Mouse (Mus musculus) ovary, postnatal 14 days (tissue): ENCODE measurements around the gene Anks1b.
A peak's percentile ranks its signal among the peaks of the same experiment; 100 is the strongest.

Experiments
- DNase-seq: peaks from one replicate; pipeline ENCODE4 v3.0.0; 2022; ENCODE audit warnings: low spot score

The Anks1b gene

GRCm38 (mm10) chr10:90809911-90810590, 936.7 kb downstream of the Anks1b start:
- DNase-seq = no peak

- DNase-seq = no peak
These were observed 938.1 kb downstream of the Anks1b start for GRCm38 (mm10) chr10:90811446-90811845.

GRCm38 (mm10) chr10:90813326-90813725, 940.0 kb downstream of the Anks1b start:
- DNase-seq = no peak

GRCm38 (mm10) chr10:90814412-90814811, 941.1 kb downstream of the Anks1b start:
- DNase-seq = no peak

GRCm38 (mm10) chr10:90818246-90818937, 945.1 kb downstream of the Anks1b start:
- no peak for DNase-seq

- peak; percentile 9 for DNase-seq
These were observed 950.1 kb downstream of the Anks1b start for GRCm38 (mm10) chr10:90823438-90823837.

- no peak for DNase-seq
These were observed 951.4 kb downstream of the Anks1b start for GRCm38 (mm10) chr10:90824692-90825091.

GRCm38 (mm10) chr10:90826939-90827338, 953.6 kb downstream of the Anks1b start:
- peak; percentile 27 for DNase-seq

GRCm38 (mm10) chr10:90828581-90829393, 955.5 kb downstream of the Anks1b start:
- DNase-seq = no peak

GRCm38 (mm10) chr10:90829394-90830267, 956.3 kb downstream of the Anks1b start:
- DNase-seq = no peak

GRCm38 (mm10) chr10:90830268-90830585, 956.9 kb downstream of the Anks1b start:
- no peak for DNase-seq

- DNase-seq = no peak
These were observed 957.4 kb downstream of the Anks1b start for GRCm38 (mm10) chr10:90830591-90831287.

- no peak for DNase-seq
These were observed 957.9 kb downstream of the Anks1b start for GRCm38 (mm10) chr10:90831288-90831626.

- DNase-seq = no peak
These were observed 961.0 kb downstream of the Anks1b start for GRCm38 (mm10) chr10:90834306-90834705.

- no peak for DNase-seq
These were observed 961.9 kb downstream of the Anks1b start for GRCm38 (mm10) chr10:90835195-90835594.

- DNase-seq = no peak
These were observed 966.5 kb downstream of the Anks1b start for GRCm38 (mm10) chr10:90839611-90840335.

- no peak for DNase-seq
These were observed 969.1 kb downstream of the Anks1b start for GRCm38 (mm10) chr10:90842398-90842797.

GRCm38 (mm10) chr10:90851077-90851476, 977.8 kb downstream of the Anks1b start:
- DNase-seq = no peak

- DNase-seq = no peak
These were observed 978.7 kb downstream of the Anks1b start for GRCm38 (mm10) chr10:90851999-90852398.

- no peak for DNase-seq
These were observed 979.1 kb downstream of the Anks1b start for GRCm38 (mm10) chr10:90852432-90852831.

GRCm38 (mm10) chr10:90856668-90857067, 983.4 kb downstream of the Anks1b start:
- DNase-seq = no peak
